Mouse (Mus musculus): ENCODE measurements around the gene Mrps23. TPM values are rescaled to one million over a fixed set of nuclear protein-coding genes. Genes with fewer than 3 reads are reported as not detected.

Gene Mrps23
- polyA plus RNA-seq, 1 experiment from 2014 or later: 72.6 TPM

DNA sequence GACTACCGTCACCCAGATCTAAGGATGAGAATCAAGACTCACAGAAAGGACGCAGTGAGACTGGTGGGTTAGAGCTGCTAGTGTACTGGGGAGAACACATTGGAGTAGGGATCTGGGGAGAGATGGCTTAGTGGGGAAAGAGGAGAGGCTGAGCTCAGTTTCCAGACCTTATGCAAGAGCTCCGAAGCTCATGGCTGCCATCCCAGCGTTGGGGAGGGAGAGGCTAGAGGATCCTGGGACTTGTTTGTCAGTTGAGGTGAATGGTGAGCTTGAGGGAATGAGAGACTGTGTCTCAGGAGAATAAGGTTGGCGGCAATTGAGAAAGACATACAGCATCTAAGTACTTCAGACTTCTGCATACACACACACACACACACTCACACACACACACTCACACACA, 44.4 kb downstream of the Mrps23 start:
- peak overlapping the region; percentile 69 for H3K27ac ChIP-seq
- H3K36me3 ChIP-seq (replicated peaks): no peaks in the 10 kb centered on the region
- H3K4me3 ChIP-seq: no peak overlapping the region
- 68% methylated on average over 5 of the region's 5 CpGs for WGBS
- H3K27me3 ChIP-seq (ENCODE audit: poor library complexity, severe bottlenecking): peaks cover 55% of the 10 kb centered on the region
- no peaks in the 10 kb centered on the region for H3K9me3 ChIP-seq
- peaks cover 43% of the 10 kb centered on the region for H3K4me1 ChIP-seq
- no peak for DNase-seq (ENCODE audit: extremely low spot score, low spot score)

DNA sequence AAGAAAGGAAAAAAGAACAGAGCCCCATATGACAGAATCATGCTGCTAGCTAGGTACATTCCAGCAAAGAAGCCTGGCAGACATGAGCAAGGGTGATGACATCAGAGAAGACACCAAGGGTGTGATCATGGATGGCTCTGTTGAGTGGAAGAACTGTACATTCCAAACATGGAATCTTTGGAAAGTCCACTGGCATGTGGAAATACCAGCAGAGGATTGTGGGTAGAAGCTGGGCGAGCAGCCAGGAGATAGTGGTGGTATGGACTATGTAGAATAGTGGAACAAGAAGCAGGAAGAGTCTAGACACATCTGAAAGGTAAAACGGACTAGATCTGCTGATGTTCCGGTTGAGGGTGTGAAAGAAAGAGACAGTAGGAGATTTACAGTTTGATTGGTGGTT, 46.4 kb downstream of the Mrps23 start:
- 94% methylated on average over 3 of the region's 3 CpGs for WGBS

DNA sequence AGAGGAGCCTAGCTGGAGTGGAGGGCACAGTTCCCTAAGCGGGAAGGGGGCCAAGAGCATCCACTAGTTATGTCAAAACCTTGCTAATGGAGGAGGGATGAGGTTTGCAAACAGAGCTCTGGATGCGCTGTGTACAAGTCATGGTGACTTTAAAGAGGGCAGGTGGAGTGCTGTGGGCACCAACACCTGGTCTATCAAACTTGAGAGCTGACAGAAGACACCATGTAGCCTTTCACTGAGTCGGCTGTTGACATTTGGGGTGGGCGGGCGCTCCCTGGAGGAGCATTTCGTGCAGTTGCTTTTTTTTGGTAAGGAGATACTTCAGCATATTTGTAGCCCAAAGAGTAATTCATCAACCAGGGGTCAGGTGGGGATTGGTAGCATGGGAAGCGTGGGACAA, 47.1 kb downstream of the Mrps23 start:
- Histone ChIP-seq H3K27ac (no peak overlapping the region), H3K36me3 (replicated peaks) (no peaks in the 10 kb centered on the region), H3K4me3 (no peak overlapping the region), H3K9me3 (no peaks in the 10 kb centered on the region), H3K27me3 (ENCODE audit: poor library complexity, severe bottlenecking) (peaks cover 55% of the 10 kb centered on the region), H3K4me1 (peaks cover 51% of the 10 kb centered on the region)
- DNase-seq (ENCODE audit: extremely low spot score, low spot score): no peak
- 92% methylated on average over 7 of the region's 7 CpGs for WGBS

More for the DNA sequence above, 46.4 kb downstream of the Mrps23 start:
- Histone ChIP-seq H3K4me3 (no peak overlapping the region), H3K36me3 (replicated peaks) (no peaks in the 10 kb centered on the region), H3K9me3 (no peaks in the 10 kb centered on the region), H3K4me1 (peaks cover 51% of the 10 kb centered on the region), H3K27ac (no peak overlapping the region), H3K27me3 (ENCODE audit: poor library complexity, severe bottlenecking) (peaks cover 53% of the 10 kb centered on the region)
- DNase-seq (ENCODE audit: extremely low spot score, low spot score): no peak

DNA sequence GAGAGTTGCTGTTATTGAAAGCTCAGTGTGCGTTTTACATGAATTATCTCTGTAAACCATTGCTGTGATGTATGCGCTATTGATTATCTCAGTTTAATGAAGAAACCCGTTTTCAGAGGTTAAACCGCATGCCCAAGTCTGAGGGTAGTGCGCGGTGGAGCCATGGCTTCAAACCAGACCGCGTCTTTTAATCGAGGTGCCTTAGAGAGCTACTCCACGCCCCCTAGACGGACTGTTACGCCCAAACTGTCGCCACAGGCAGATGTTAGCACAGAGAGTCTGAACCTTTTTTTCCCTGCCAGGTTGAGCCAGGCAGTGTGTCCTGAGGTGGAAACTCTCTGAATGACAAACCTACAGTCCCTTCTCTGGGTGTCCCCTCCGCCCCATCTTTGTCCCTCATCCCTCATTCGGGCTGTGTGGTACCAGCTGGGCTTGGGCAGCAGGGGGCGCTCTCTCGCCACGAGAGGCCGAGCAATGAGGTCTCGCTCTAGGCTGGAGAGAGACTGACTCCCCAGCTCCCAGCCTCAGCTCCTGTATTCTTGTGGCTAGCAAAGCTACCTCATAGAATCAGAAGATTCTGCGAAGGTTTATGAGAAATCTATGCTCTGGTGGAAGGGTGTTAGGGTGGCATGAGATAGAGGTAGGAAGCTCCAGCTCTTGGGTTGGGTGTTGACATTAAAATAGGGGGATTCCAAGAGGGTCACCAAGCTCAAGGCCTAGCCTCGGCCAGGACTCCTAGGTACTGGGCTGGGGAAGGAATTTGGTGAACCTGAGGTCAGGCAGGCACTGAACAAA, 48.0 kb downstream of the Mrps23 start:
- peak overlapping the region; percentile 75 for H3K27ac ChIP-seq
- WGBS: 12% methylated on average over 22 of the region's 22 CpGs

DNA sequence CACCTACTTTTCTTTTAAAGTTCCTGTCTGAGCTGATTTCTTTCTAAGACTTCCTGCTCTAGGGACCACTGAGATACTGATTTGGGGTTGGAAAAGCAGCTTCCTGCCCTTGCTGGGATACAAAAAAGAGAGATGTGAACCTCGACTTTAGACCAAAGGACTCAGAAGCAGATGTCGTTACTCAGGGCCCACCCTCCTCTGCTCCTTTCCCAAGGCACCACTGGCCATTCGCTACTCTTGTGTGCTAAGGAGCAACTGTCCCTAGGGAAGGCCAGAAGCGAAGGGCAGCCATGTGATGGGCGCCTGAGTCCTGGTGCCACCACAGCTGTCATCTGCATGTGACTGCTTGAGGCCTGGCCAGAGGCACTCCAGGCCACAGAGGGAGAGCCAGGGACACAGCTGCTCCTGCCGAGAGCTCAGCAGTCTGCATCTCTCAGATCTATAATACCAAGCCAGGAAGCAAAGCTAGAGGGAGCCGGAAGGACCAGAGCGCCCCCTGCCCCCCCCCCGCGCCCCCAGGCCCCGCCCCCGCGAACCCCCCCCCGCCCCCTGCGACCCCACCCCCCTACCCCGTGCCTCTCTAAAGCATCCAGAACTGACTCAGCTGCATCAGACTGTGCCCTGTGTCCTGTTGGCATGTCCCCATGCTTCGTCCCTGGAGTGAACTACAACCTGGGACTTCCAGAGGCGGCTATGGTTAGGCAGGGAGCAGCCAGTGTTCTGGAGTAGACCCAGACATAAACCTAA, 48.8 kb downstream of the Mrps23 start:
- DNase-seq (ENCODE audit: extremely low spot score, low spot score): peak; percentile 25
- 13% methylated on average over 17 of the region's 18 CpGs for WGBS
- no peaks in the 10 kb centered on the region for H3K36me3 ChIP-seq (replicated peaks)
- peaks cover 55% of the 10 kb centered on the region for H3K27me3 ChIP-seq (ENCODE audit: poor library complexity, severe bottlenecking)
- H3K4me1 ChIP-seq: peaks cover 50% of the 10 kb centered on the region
- H3K9me3 ChIP-seq: peaks cover 1% of the 10 kb centered on the region; the same call in 1 of the 2 replicates
- H3K4me3 ChIP-seq: no peak overlapping the region
- H3K27ac ChIP-seq: peak overlapping the region; percentile 75

More for the DNA sequence above, 48.0 kb downstream of the Mrps23 start:
- Histone ChIP-seq H3K9me3 (no peaks in the 10 kb centered on the region), H3K4me1 (peaks cover 51% of the 10 kb centered on the region), H3K36me3 (replicated peaks) (no peaks in the 10 kb centered on the region), H3K4me3 (peak overlapping the region; percentile 32; the same call in 1 of the 2 replicates), H3K27me3 (ENCODE audit: poor library complexity, severe bottlenecking) (peaks cover 55% of the 10 kb centered on the region)
- peak; percentile 91 for DNase-seq (ENCODE audit: extremely low spot score, low spot score)

DNA sequence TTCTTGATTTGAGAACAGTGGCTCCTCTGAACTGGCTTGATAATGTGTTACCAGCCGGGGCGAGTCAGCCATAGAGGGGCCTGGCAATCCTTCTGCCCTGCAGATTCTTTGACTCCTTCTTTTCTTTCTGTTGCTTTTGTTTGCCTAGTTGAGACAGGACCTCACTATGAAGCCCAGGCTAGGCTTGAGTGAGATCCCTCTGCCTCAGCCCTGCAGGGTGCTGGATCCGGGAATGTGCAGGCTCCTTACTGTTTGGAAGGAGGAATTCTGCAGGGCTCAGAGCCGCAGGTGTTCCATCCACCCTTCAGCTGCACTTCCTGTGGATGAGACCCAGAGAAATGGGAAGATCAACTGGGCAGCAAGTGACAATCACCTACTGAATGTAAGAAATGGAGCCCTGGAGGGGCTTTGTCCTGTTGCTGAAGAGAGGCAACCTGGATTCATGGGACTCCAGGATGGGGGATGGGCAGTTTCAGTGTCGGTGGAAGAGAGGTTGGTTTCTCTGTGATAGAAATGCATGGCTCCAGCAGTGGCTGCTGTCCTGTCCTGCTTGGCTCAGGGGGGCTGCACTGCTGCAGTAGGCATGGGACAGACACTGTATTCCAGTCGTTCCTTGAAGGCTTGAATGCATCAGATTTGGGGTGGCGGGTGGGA, 49.5 kb downstream of the Mrps23 start:
- Histone ChIP-seq H3K4me3 (no peak overlapping the region), H3K27ac (peak overlapping the region; percentile 75), H3K27me3 (ENCODE audit: poor library complexity, severe bottlenecking) (peaks cover 49% of the 10 kb centered on the region), H3K4me1 (peaks cover 43% of the 10 kb centered on the region), H3K9me3 (peaks cover 7% of the 10 kb centered on the region; the same call in 1 of the 2 replicates), H3K36me3 (replicated peaks) (no peaks in the 10 kb centered on the region)
- WGBS: 25% methylated on average over 7 of the region's 7 CpGs
- no peak for DNase-seq (ENCODE audit: extremely low spot score, low spot score)

DNA sequence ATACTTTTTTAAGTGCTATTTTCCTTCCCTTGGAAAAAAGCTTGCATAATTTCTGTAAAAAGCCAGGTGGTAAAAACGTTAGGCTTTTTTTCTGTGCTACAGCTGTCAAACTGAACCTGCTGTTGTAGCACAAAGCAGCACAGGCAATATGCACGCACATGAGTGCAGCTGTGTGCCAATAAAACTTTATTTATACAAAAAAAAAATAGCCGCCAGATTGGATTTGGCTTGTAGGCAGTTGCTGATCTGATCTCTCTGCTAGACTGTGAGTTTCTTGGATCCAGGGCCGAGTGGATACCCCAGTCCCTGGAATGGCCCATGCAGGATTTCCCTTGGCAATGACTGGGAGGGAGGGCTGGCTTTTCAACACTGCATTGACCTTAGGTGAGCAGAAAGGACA, 53.5 kb downstream of the Mrps23 start:
- Histone ChIP-seq H3K27me3 (ENCODE audit: poor library complexity, severe bottlenecking) (peaks cover 25% of the 10 kb centered on the region), H3K4me1 (peaks cover 18% of the 10 kb centered on the region), H3K9me3 (peaks cover 22% of the 10 kb centered on the region; the same call in 1 of the 2 replicates), H3K36me3 (replicated peaks) (no peaks in the 10 kb centered on the region), H3K27ac (no peak overlapping the region), H3K4me3 (no peak overlapping the region)
- DNase-seq (ENCODE audit: extremely low spot score, low spot score): no peak
- WGBS: 88% methylated on average over 4 of the region's 4 CpGs

DNA sequence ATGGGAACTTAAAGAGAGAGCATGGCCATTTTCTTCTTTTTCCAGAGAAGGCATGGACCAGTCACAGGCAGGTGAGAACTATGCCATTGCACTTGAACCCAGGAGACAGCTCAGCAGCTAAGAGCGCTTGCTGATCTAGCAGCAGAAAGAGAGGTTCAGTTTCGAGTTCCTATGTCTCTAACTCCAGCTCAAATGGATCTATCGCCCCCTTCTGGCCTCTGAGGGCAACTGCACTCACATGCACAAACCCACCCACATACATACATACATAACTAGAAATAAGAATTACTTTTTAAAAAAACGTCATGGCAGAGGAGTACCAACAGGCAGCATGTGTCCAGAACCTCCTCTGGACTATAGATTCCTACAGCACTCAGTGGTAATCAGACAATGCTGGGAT, 54.0 kb downstream of the Mrps23 start:
- H3K4me3 ChIP-seq: no peak overlapping the region
- H3K9me3 ChIP-seq: peaks cover 22% of the 10 kb centered on the region; the same call in 1 of the 2 replicates
- H3K27ac ChIP-seq: no peak overlapping the region
- no peak for DNase-seq (ENCODE audit: extremely low spot score, low spot score)
- WGBS: 81% methylated on average over 4 of the region's 4 CpGs
- H3K4me1 ChIP-seq: peaks cover 12% of the 10 kb centered on the region
- no peaks in the 10 kb centered on the region for H3K36me3 ChIP-seq (replicated peaks)
- peaks cover 25% of the 10 kb centered on the region for H3K27me3 ChIP-seq (ENCODE audit: poor library complexity, severe bottlenecking)

DNA sequence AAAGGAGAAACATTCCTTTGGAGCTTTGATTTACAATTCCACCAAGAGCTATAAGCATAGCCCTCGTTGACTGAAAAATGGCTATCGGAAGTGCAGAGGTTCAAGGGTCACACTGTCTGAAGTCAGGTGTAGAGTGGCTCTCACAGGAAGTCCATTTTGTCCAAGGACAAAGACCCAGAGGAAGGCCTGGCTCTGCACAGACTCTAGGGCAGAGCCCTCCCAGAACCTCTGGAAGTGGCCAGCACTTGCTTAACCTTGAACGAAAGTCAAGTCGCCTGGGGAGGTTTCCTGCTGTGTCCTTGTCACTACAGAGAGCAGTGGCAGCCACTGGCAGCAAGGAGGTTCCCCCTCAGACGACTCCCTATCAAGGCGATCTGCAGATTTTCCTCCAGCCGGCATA, 56.3 kb downstream of the Mrps23 start:
- DNase-seq (ENCODE audit: extremely low spot score, low spot score): no peak
- WGBS: 62% methylated on average over 7 of the region's 7 CpGs
- no peak overlapping the region for H3K27ac ChIP-seq
- peaks cover 22% of the 10 kb centered on the region; the same call in 1 of the 2 replicates for H3K9me3 ChIP-seq
- no peaks in the 10 kb centered on the region for H3K36me3 ChIP-seq (replicated peaks)
- H3K4me3 ChIP-seq: no peak overlapping the region
- H3K27me3 ChIP-seq (ENCODE audit: poor library complexity, severe bottlenecking): peaks cover 16% of the 10 kb centered on the region
- no peaks in the 10 kb centered on the region for H3K4me1 ChIP-seq

Other genes with a start within 250 kb of the Mrps23 start
- gene Dynll2, start 216.9 kb upstream of the Mrps23 start, polyA plus RNA-seq (2016; fragmentation: Nextera tagmentation; extraction: Ambion mirVana): 24.8 and 25.9 TPM in 2 replicates
- gene Srsf1, start 157.0 kb upstream of the Mrps23 start, polyA plus RNA-seq (2016; fragmentation: Nextera tagmentation; extraction: Ambion mirVana): 404 and 428 TPM in 2 replicates
- 61.6 and 62.6 TPM in 2 replicates for gene Vezf1, start 136.1 kb upstream of the Mrps23 start, polyA plus RNA-seq (2016; fragmentation: Nextera tagmentation; extraction: Ambion mirVana)
- gene Cuedc1, start 106.3 kb upstream of the Mrps23 start, polyA plus RNA-seq (2016; fragmentation: Nextera tagmentation; extraction: Ambion mirVana): 20.0 and 24.9 TPM in 2 replicates
- gene Ccdc182, start 89.7 kb downstream of the Mrps23 start, polyA plus RNA-seq (2016; fragmentation: Nextera tagmentation; extraction: Ambion mirVana): 0.17 and 0.73 TPM in 2 replicates

Measured in forebrain, embryonic 10.5 days (tissue).